Mouse (Mus musculus): ENCODE data around the gene Smim6.

Gene Smim6

DNA sequence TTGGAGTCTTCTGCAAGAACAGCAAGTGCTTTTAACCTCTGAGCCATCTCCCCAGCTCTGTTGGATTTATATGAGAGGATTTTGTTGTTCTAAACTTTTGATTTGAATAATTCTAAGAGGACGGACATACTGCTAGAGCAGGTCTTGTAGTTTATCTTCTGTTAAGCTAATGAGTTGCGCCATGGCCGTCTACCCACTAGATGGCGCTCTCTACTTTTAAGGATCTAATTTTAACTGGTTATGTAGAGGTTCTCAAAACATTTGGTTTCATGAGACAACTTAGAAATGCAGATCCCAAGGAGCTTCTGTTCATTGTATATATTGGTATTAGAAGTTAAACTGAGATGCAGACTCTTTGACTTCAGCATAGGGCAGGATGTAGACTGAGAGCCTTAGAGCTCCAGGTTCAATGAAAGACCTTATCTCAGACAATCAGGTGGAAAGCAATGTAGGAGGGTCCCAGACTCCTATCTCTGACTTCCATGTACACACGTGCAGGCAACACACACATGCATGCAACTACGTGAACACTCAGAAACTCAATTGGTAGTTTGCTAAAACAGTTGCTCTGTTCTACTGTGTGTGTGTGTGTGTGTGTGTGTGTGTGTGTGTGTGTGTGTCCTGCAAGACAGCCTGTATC lies 28.0 kb downstream of the Smim6 start:
- DNase-seq (ENCODE audit: low spot score), result peak; percentile 87

DNA sequence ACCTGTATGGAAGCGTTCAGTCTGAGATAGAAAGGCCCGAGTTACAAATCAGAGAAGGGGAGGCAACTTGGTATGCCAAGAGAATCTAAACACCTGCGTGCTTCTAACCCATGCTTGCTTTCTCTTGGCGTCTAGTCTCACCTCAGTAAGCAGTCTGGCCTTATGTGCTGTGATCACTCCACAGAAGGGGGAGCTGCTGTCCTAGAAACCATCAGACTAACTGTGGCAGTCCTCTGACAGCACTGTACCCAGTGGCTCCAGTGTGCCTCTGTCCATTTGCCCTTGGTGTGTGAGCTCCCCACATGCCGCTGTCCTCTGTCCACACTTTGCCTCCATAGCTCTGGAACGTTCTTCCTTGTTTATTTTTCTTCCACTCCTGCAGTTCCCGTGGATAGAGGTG lies 30.2 kb downstream of the Smim6 start:
- no peak for DNase-seq (ENCODE audit: low spot score)

GRCm38 (mm10) chr11:115945247-115945646 lies 33.4 kb downstream of the Smim6 start:
- no peak for DNase-seq (ENCODE audit: low spot score)

DNA sequence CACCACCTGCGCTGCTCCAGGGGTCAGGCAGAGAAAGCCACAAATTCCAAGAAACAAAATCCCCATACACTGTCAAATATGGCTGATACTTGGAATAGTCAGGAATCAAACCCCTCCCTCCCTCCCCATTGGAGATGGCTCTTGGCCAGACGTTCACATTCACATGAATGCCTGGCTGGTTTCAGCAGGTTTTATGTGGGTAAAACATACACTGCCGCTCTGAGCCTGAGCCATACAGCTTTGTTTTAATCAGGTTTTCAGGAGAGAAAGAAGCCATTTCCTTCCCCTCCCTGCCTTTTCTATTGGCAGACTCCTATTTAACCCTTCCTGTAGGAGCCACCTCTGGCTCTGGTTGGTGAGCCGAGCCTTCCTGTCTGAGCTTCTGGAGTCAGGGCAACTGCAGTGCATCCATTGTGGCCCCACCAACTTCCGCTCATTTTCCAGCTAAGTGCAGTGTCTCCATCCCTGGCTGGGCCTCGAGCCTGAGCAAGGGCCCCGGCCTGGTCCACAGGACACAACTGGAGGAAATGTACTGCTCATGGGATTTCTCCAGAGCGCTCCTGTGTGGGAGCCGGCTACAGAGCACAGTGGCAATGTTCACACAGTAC lies 34.5 kb downstream of the Smim6 start:
- no peak for DNase-seq (ENCODE audit: low spot score)

- no peak for DNase-seq (ENCODE audit: low spot score)
Measured at GRCm38 (mm10) chr11:115948316-115948715, 36.5 kb downstream of the Smim6 start.

DNA sequence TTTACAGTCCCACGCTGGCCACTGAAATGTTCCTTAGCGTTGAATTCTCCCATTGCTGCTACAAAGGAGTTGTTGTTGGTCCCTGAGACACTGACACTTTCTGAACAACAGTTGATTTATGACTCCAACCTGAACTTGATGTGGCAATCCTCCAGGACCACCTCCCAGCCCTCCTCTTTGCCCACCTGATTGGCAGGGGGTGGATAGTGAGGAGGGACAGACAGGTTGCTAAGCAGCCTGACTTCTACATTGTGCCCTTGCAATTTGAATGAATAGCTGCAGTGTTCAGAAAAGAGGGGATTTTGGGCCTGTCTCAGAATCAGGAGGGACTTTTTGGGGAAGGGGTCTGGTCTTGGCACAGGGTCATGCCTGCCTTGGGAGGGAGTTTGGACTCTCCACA lies 38.9 kb downstream of the Smim6 start:
- no peak for DNase-seq (ENCODE audit: low spot score)

- DNase-seq (ENCODE audit: low spot score), result no peak
Measured at GRCm38 (mm10) chr11:115954712-115955111, 42.9 kb downstream of the Smim6 start.

- DNase-seq (ENCODE audit: low spot score), result no peak
Measured at GRCm38 (mm10) chr11:115955195-115955858, 43.5 kb downstream of the Smim6 start.

DNA sequence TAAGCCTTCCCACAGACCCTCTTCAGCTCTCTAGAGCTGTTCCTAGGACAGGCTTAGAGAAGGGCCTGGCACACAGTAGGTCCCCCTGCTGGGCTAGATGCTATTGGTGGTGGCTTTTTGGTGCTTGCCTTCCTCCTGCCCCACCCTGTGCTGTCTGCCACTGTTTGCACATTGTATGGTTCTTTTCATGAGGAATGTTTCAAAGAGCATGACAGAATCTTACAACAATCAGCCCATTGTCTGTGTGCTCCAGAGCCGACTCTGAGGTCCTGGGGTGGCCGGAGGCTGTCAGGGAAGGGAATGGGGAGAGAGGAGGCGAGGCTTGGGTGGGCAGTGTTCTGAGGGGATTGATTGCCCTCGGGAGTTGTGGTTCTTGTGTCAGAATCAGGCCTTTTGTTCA lies 44.6 kb downstream of the Smim6 start:
- peak; percentile 63 for DNase-seq (ENCODE audit: low spot score)

- no peak for DNase-seq (ENCODE audit: low spot score)
Measured at GRCm38 (mm10) chr11:115957971-115958370, 46.2 kb downstream of the Smim6 start.

DNA sequence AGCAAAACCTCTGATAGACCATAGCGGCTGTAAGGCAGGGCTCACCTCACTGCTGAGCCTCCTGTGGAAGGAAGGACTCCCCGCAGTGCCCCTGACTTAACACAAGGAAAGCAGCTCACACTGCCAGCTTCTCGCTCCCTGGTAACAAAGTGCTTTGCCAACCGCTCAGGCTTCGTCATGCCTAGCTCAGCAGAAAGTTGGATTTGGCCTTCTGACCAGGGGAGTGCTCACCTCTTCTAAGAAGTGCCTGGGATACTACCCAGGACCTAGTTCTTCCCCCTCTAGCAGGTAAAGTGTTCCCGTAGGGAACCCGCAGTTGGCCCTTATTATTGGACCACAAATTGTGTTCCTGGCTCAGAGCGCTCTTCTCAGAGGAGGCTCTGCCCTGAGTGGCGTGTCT lies 47.2 kb downstream of the Smim6 start:
- no peak for DNase-seq (ENCODE audit: low spot score)

DNA sequence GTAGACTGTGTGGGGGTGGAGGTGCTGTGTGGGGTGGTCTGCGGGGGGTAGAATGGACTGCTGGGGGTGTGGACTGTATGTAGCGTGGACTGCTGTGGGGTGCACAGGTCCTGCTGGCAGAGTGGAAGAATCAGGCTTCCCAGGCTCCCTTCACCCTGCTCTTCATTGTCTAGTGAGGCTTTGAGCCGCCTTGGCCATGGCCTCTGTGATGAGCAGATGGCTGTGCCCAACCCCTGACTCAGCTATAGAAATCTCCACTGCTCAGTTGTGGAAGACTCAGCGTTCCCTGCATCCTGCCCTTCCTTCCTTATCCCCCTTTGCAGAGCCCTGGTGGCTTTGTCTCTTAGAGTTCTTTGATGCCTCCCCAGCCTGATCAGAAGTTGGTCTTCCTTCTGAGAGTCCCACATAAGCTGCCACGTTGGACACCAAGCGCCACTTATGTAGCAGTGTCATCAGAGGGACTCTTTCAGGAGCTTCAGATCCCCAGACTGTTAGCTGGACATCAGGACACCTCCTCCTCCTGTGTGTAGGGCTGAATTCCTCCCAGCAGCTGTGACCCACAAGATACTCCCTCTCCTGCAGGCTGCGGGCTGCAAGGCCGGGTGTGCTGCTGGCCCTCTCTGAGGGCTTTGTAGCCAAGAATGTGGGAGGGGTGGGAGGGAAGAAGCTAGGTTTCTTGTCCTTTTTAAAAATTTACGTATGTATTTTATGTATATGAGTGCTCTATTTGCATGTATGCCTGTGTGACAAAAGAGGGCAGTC lies 51.0 kb downstream of the Smim6 start:
- no peak for DNase-seq (ENCODE audit: low spot score)
